Mouse (Mus musculus): ENCODE results near the gene Clint1. TPM values are rescaled to one million over a fixed set of nuclear protein-coding genes. Genes with fewer than 3 reads are reported as not detected.

Gene Clint1
- total RNA-seq, 2 experiments from 2014 or later: 64.9 to 69.6 TPM

GRCm38 (mm10) chr11:45881683-45882068 is 29.8 kb downstream of the Clint1 start:
- DNase-seq (ENCODE audit: low spot score in 2 of 2): no peak

GRCm38 (mm10) chr11:45883270-45883931 is 31.6 kb downstream of the Clint1 start:
- DNase-seq (ENCODE audit: low spot score in 2 of 2): peak in 1 of 2 experiments; percentile 30

- no peak for DNase-seq (ENCODE audit: low spot score in 2 of 2)
Measured at GRCm38 (mm10) chr11:45884029-45884428, 32.2 kb downstream of the Clint1 start.

DNA sequence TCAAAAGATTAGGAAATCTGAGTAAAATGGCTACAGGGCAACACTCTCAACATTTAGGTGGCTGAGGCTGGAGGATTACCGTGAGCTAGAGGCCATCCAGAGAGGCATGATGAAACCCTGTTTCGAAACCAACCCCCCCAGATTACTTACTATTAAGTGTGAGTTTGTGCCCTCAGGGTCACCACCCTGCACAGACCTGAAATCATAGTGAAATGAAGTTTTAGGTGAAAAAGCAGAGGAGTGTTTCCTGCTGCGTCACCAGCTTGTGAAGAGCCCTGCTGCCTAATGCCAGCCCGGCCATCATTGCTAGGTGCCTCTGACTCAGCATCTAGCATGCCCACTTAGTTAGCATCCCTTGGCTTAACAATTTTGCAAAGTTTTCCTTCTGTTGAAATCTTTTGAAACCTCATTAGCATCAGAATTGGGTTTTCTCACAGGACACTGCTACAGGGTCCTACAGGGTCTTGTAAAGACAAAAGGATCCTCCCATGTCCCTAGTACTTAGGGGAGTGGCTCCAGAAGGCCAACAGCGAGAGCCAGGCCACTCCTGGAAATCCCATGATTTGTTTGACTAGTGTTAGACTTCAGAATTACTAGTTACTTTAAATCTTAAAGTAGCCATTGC is 33.9 kb downstream of the Clint1 start:
- DNase-seq (ENCODE audit: low spot score in 2 of 2): no peak

- no peak for DNase-seq (ENCODE audit: low spot score in 2 of 2)
Measured at GRCm38 (mm10) chr11:45886596-45886995, 34.7 kb downstream of the Clint1 start.

- DNase-seq (ENCODE audit: low spot score in 2 of 2): no peak
Measured at GRCm38 (mm10) chr11:45888471-45889030, 36.7 kb downstream of the Clint1 start.

- no peak for DNase-seq (ENCODE audit: low spot score in 2 of 2)
Measured at GRCm38 (mm10) chr11:45889981-45890380, 38.1 kb downstream of the Clint1 start.

- no peak for DNase-seq (ENCODE audit: low spot score in 2 of 2)
Measured at GRCm38 (mm10) chr11:45890423-45890822, 38.6 kb downstream of the Clint1 start.

DNA sequence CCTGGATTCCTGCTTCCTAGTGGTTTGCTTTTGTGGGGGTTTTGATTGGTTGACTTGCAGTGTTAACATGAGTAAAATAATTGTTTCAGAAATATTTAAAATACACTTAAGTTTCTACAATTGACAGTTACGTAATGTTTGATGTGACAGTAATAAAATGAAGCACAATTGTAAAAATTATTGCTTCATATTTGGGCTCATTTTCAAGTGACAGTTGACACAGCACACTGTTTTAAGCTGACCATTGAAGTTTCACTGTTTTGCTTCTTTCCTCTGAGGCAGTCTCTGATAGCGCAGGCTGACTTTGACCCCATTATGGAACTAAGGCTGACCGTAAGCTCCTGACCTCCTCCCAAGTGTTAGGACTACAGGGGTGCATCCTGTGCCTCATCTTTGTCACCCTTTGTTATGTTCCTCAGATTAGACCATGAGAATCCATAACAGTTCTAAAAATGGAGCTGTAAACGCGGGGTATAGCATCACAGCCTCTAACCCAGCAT is 41.1 kb downstream of the Clint1 start:
- DNase-seq (ENCODE audit: low spot score in 2 of 2): no peak

GRCm38 (mm10) chr11:45897392-45897791 is 45.5 kb downstream of the Clint1 start:
- DNase-seq (ENCODE audit: low spot score in 2 of 2): no peak

DNA sequence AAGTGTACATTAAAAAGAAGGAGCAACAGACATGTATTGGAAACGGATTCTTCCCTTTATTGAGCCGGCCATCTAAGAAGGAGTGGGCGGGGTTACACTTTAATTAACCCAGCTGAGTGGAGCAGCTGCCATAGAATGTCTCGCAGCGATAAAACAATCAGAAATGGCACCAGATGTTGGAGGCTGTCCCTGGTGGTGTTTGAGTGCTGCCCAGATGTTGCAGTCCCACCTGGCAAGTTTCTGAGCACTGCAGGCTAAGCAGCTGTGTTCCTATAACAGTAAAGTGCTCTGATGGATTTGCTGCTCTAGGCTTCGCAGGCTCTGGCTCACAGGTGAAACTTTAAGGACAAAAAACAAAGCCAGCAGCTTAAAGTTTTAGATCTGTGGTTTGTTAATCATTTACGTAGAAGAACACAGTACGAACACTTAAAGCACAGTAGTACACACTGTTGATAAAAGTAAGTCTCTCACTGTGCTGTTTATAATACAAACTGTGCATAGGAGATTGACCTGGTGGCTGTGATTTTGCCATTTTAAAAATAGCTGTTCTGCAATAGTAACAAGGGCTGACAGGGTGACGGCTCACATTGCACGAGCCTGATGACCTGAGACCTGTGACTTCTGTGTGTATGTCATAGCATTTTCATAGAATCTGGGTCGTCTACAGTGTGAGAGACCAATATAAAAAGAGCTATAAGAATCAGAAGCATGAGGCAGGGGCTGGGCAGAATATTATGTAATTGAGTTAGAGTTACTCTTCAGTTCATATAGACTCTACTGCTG is 48.6 kb downstream of the Clint1 start:
- DNase-seq (ENCODE audit: low spot score in 2 of 2): no peak

DNA sequence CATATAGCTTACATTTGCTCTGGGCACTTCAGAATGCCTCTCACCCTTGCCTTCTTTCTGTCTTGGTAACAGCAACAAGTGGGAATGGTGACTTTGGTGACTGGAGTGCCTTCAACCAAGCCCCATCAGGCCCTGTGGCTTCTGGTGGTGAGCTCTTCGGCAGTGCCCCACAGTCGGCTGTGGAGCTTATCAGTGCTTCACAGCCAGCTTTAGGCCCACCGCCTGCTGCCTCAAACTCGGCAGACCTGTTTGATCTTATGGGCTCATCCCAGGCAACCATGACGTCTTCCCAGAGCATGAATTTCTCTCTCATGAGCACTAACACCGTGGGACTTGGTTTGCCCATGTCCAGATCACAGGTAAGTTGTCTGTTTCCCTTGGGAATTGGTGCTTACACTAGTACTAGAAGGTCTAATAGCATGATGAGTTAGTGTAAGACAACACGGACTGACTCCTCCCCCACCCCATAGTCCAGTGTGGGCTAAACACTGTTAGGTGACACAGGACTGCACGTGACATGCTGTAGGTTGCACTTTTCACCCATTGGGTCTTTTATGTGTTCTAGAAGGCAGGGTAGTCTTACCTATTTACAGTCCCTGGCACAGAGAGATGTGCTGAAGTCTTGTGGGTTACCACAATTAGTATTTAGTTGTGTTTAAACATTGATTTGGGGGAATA is 54.4 kb downstream of the Clint1 start:
- DNase-seq (ENCODE audit: low spot score in 2 of 2): no peak

DNA sequence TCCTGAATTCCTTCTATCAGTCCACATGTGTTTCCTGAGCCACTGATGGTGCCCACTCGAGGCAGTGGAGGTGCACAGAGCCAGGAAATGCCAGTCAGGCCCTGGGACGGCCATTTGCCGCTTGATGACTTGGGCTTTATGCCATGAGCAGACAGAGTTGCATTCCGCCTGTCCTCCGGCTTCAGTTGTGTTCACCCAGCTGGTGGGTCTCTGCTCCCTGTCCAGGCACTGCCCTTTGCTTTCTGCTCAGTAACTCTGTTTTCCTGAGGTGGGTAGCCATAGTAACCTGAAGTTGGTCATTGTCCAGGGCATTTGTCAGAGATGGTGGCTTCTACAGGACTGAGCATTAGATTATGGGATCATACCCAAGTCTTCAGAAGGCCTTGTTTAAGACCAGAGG is 55.5 kb downstream of the Clint1 start:
- DNase-seq (ENCODE audit: low spot score in 2 of 2): no peak

- DNase-seq (ENCODE audit: low spot score in 2 of 2): no peak
Measured at GRCm38 (mm10) chr11:45908070-45908469, 56.2 kb downstream of the Clint1 start.

DNA sequence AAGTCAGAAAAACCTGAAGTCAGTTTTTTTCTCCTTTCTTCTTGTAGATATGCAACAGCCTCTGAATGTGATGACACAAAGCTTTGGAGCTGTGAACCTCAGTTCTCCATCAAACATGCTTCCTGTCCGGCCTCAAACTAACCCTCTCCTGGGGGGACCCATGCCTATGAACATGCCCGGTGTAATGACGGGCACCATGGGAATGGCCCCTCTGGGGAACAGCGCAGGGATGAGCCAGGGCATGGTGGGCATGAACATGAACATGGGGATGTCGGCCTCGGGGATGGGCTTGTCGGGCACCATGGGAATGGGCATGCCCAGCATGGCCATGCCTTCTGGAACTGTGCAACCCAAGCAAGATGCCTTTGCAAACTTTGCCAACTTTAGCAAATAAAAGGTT is 57.0 kb downstream of the Clint1 start:
- DNase-seq (ENCODE audit: low spot score in 2 of 2): no peak

DNA sequence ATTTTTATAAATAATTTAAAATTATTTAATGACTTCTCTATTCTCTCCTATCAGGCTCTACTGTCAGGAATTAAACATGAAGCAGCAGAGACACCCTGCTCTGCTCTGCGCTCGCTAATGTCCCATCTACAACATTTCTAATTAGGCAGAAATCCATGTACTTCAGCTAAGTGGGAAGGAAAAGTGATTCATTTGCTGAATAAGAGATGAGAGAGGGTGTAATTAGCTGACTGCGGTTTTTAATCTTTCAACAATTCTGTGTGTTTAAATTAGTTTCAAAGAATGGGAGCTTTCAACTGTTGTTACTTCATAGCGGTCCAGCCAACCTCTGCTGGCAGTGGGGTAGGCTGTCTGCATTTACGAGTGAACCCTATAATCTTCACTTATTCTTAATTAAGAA is 58.9 kb downstream of the Clint1 start:
- no peak for DNase-seq (ENCODE audit: low spot score in 2 of 2)

DNA sequence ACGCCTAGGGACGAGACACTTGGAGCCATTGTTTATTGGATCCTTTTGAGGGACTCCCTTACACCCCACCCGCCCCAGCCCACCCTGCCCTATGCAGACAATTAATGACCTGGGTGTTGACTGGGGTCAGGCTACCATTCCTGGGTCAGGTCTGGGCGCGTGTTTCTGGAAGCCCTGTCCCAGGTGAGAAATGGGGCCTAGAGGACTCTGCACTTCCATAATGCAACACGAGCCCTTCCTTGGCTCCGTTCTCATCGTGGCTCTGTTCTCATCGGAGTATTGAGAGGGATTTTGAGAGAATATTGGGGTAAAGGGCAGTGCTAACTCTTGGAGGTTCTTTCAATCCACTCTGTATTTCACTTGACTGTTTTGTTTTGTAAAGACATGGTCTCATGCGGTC is 64.3 kb downstream of the Clint1 start:
- DNase-seq (ENCODE audit: low spot score in 2 of 2): no peak

DNA sequence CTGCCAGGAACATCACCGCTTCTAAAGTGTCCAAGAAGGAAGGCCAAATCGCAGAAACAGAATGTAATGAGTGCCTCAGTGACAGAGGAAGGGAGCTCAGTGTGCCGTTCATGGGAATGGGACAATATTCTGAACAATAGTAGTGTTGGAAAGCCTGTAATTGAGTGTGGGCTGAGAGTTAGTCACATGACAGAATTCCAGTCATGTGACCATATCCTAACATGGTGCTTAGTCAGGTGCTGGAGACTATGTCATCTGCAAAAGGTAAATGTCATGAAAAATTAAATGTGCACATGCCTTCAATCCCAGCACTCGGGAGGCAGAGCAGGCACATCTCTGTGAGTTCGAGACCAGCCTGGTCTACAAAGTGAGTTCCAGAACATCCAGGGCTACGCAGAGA is 66.2 kb downstream of the Clint1 start:
- DNase-seq (ENCODE audit: low spot score in 2 of 2): no peak

DNA sequence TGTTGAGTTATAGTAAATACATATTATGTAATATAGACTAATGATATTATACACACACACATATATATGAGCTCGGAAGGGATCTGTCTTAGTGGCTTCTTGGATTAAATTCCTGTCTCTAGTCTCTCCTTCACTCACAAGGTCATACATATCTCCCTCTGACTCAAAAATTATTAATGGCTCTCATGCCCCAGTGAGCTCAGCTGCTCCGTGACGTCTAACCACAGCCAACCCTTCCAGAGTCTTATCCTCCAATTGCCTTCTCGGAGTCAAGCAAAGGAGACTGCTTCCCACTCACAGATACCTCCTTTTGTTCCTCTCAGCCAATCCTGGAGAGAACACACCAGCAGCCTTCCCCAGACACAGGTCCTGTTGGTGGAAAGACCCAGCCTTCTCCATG is 67.0 kb downstream of the Clint1 start:
- DNase-seq (ENCODE audit: low spot score in 2 of 2): no peak

DNA sequence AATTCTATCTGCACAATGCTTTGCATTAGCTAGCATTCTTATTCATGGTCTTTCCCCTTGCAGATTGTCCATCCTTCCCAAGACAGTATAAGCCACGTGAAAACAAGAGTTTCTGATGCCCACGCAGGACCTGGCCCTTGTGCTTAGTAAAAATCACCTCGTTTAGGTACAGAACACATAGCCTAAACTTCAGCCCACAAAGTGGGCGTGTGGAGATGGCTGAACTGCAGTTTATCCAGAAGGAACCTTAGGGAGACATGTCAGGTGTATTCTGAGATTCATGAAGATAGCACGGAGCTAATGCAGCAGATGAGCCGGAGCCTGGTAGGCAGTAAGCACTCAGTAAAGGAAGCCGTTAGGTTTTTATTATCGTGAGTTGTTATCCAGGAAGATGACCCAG is 69.2 kb downstream of the Clint1 start:
- DNase-seq (ENCODE audit: low spot score in 2 of 2): no peak

GRCm38 (mm10) chr11:45921480-45921898 is 69.6 kb downstream of the Clint1 start:
- no peak for DNase-seq (ENCODE audit: low spot score in 2 of 2)
